In genomic region chr19:45657828-45658227, GRCm38 (mm10) we compare ENCODE assay signal across 24 mouse cellular contexts. TPM values are rescaled to one million over a fixed set of nuclear protein-coding genes. Genes with fewer than 3 reads are reported as not detected.
DNase-seq lines count a peak whose midpoint lies in the region; ATAC-seq and TF ChIP-seq lines count a peak whose summit lies in the region.
"Had no signal": no experiment of that assay in that cellular context is flagged by ENCODE, and none has a peak within 500 bp of the region (broad histone marks: within the 10 kb centered on the region; RNA-seq: fewer than 3 reads in every experiment).

No protein-coding gene starts in this region.

- no peaks in the 10 kb centered on the region for H3K27me3 ChIP-seq in liver, embryonic 11.5 days (replicated peaks; ENCODE audit: control insufficient read depth, insufficient read depth, low read length)
- H3K27me3 ChIP-seq in liver, embryonic 14.5 days (ENCODE audit: control insufficient read depth, insufficient read depth, low read length) = no peaks in the 10 kb centered on the region
- H3K27me3 ChIP-seq in myocyte (ENCODE audit: control insufficient read depth, insufficient read depth, insufficient read length) = no peaks in the 10 kb centered on the region
- H3K27me3 ChIP-seq: intestine, embryonic 15.5 days; limb, embryonic 13.5 days; lung, embryonic 15.5 days; Patski had no signal

- H3K9ac ChIP-seq in liver, embryonic 11.5 days (ENCODE audit: low read depth, low read length) = no peak overlapping the region
- H3K9ac ChIP-seq in liver, embryonic 14.5 days (replicated peaks) = peak overlapping the region; percentile 39
- H3K9ac ChIP-seq: intestine, embryonic 15.5 days; lung, embryonic 15.5 days had no signal

- peaks cover 50% of the 10 kb centered on the region for H3K79me2 ChIP-seq in myocyte (ENCODE audit: control insufficient read depth, insufficient read depth)

- no peak overlapping the region for H3ac ChIP-seq in myocyte (ENCODE audit: control insufficient read depth, insufficient read length)

- TF ChIP-seq CTCF in liver, embryonic 14.5 days (IDR thresholded peaks at IDR 0.05; ENCODE audit: low read depth) = no peak

- no peak overlapping the region for H3K4me3 ChIP-seq in liver, embryonic 11.5 days (ENCODE audit: low read depth, low read length)
- peak overlapping the region in 1 of 2 experiments; percentile 79; a peak in 2 of 4 replicates for H3K4me3 ChIP-seq in liver, embryonic 14.5 days (ENCODE audit: insufficient read depth in 1 of 2, low read depth in 2 of 2, low read length in 2 of 2)
- no peak overlapping the region for H3K4me3 ChIP-seq in myocyte
- H3K4me3 ChIP-seq: hindbrain, embryonic 13.5 days; intestine, embryonic 15.5 days; lung, embryonic 15.5 days; midbrain, embryonic 10.5 days had no signal

- no peaks in the 10 kb centered on the region for H3K9me3 ChIP-seq in liver, embryonic 11.5 days (ENCODE audit: control insufficient read depth, low read length)
- no peaks in the 10 kb centered on the region for H3K9me3 ChIP-seq in liver, embryonic 14.5 days (ENCODE audit: control insufficient read depth, low read length)
- H3K9me3 ChIP-seq: forebrain, embryonic 10.5 days; hindbrain, embryonic 13.5 days; intestine, embryonic 15.5 days; limb, embryonic 13.5 days; lung, embryonic 15.5 days; midbrain, embryonic 10.5 days had no signal

- TF ChIP-seq POLR2A in myocyte (IDR thresholded peaks at IDR 0.05; ENCODE audit: insufficient read length, low read depth) = no peak

- WGBS in liver, embryonic 11.5 days = 50% methylated on average over 1 of the region's 1 CpGs
- 6% methylated on average over 1 of the region's 1 CpGs for WGBS in liver, embryonic 14.5 days (ENCODE audit: insufficient replicate concordance)

- no peak overlapping the region; the same call in 1 of the 2 replicates for H3K4me2 ChIP-seq in liver, embryonic 11.5 days
- H3K4me2 ChIP-seq in liver, embryonic 14.5 days (ENCODE audit: low read depth) = peak overlapping the region; percentile 79
- peak overlapping the region; percentile 77 for H3K4me2 ChIP-seq in myocyte (ENCODE audit: low read depth)

- no peaks in the 10 kb centered on the region for H3K36me3 ChIP-seq in liver, embryonic 11.5 days (ENCODE audit: control insufficient read depth, insufficient read depth, low read length)
- no peaks in the 10 kb centered on the region for H3K36me3 ChIP-seq in liver, embryonic 14.5 days (replicated peaks; ENCODE audit: control insufficient read depth, insufficient read depth, low read depth)
- H3K36me3 ChIP-seq in myocyte (ENCODE audit: control insufficient read depth, insufficient read depth) = no peaks in the 10 kb centered on the region
- H3K36me3 ChIP-seq: forebrain, embryonic 10.5 days; hindbrain, embryonic 13.5 days; intestine, embryonic 15.5 days; limb, embryonic 13.5 days; lung, embryonic 15.5 days; midbrain, embryonic 10.5 days had no signal

- peaks cover 16% of the 10 kb centered on the region for H3K4me1 ChIP-seq in liver, embryonic 11.5 days (replicated peaks; ENCODE audit: control insufficient read depth, insufficient read depth, low read length)
- H3K4me1 ChIP-seq in liver, embryonic 14.5 days (replicated peaks; ENCODE audit: control insufficient read depth in 2 of 2, insufficient read depth in 2 of 2, low read length in 1 of 2) = peaks cover 23 to 33% of the 10 kb centered on the region in 2 experiments

- no peak overlapping the region for H3K27ac ChIP-seq in liver, embryonic 11.5 days (ENCODE audit: low read depth, low read length)
- peak overlapping the region; percentile 90 for H3K27ac ChIP-seq in liver, embryonic 14.5 days
- H3K27ac ChIP-seq: forebrain, embryonic 10.5 days; hindbrain, embryonic 13.5 days; intestine, embryonic 15.5 days; limb, embryonic 13.5 days; lung, embryonic 15.5 days; midbrain, embryonic 10.5 days had no signal

- peak; percentile 97 for TF ChIP-seq EP300 in liver, embryonic 14.5 days (IDR thresholded peaks at IDR 0.05; ENCODE audit: low read depth)

- DNase-seq in liver, embryonic 11.5 days (ENCODE audit: low spot score) = no peak
- DNase-seq in liver = no peak
- DNase-seq in c-Kit-positive CD71-positive TER-119-positive erythroid progenitor cells, embryonic 14.5 days (ENCODE audit: low spot score) = peak; percentile 78
- peak; percentile 70 to 79 (median 79) for DNase-seq in liver, embryonic 14.5 days (ENCODE audit: low read depth in 3 of 3, low spot score in 3 of 3)
- no peak for DNase-seq in right cerebral cortex, adult 2 months (ENCODE audit: low spot score in 2 of 2)
- DNase-seq in right cerebral cortex, postnatal 36 days (ENCODE audit: low spot score in 2 of 2) = no peak
- DNase-seq: adrenal gland, adult 2 months; cerebellum, adult 9-10 months; gastrocnemius, postnatal 10 days; heart, postnatal 14 days; kidney, postnatal 14 days; layer of hippocampus, postnatal 36 days; lung, postnatal 4 days; right cerebral cortex, postnatal 25 days; thymus, postnatal 14 days had no signal

- peak; percentile 70 for ATAC-seq in liver, embryonic 11.5 days (replicated peaks; ENCODE audit: low FRiP score)
- peak; percentile 52 for ATAC-seq in liver, embryonic 14.5 days (ENCODE audit: insufficient read depth)
- ATAC-seq: forebrain, embryonic 16.5 days; intestine, embryonic 15.5 days; Patski had no signal

TF ChIP-seq in myocyte, 11 proteins besides CTCF, POLR2A, EP300 and RAD21:
- TF ChIP-seq REST (IDR thresholded peaks at IDR 0.05; ENCODE audit: insufficient read depth, insufficient read length) (no peak), TCF3 (IDR thresholded peaks at IDR 0.05; ENCODE audit: insufficient read length, low read depth) (no peak), CEBPB (IDR thresholded peaks at IDR 0.05; ENCODE audit: insufficient read depth, poor library complexity, severe bottlenecking) (no peak), MYOG (IDR thresholded peaks at IDR 0.05; ENCODE audit: control insufficient read depth in 1 of 3, insufficient read depth in 1 of 3, insufficient read length in 2 of 3, low read depth in 2 of 3) (no peak), E2F4 (IDR thresholded peaks at IDR 0.05; ENCODE audit: insufficient read depth) (no peak), TCF12 (IDR thresholded peaks at IDR 0.05; ENCODE audit: insufficient read depth, poor library complexity, severe bottlenecking) (no peak), SRF (IDR thresholded peaks at IDR 0.05; ENCODE audit: control insufficient read depth, insufficient read length, low read depth) (no peak), MYOD1 (IDR thresholded peaks at IDR 0.05; ENCODE audit: control insufficient read depth in 1 of 3, insufficient read length in 2 of 3, low read depth in 2 of 3) (no peak), POLR2AphosphoS2 (IDR thresholded peaks at IDR 0.05; ENCODE audit: insufficient read length, low read depth) (no peak), MAX (IDR thresholded peaks at IDR 0.05; ENCODE audit: low read depth) (no peak), USF1 (IDR thresholded peaks at IDR 0.05; ENCODE audit: low read depth) (no peak)

RNA-seq across cellular contexts. Expression of gene Fbxw4, which starts 2.3 kb away (rescaled TPM):
- polyA plus RNA-seq in liver, embryonic 11.5 days (2014; fragmentation: Nextera tagmentation; extraction: Ambion mirVana) = 3.0 and 5.0 TPM in 2 replicates
- polyA plus RNA-seq in liver, embryonic 14.5 days (2012; rRNA removed) = 14.5 and 18.9 TPM in 2 replicates
- polyA plus RNA-seq in liver, embryonic 14.5 days (2014; fragmentation: Nextera tagmentation; extraction: Ambion mirVana) = 2.5 and 3.1 TPM in 2 replicates
- polyA plus RNA-seq in myocyte (2012; fragmentation: generic; extraction: Trizol) = 37.0 TPM

Comparison
In these comparisons a context has a peak if more than half of its experiments do, and no peak if none do; other contexts are left out.
1. DNase-seq: peak in c-Kit-positive CD71-positive TER-119-positive erythroid progenitor cells, embryonic 14.5 days (single experiment) and liver, embryonic 14.5 days (3 of 3); none in liver, embryonic 11.5 days (single experiment), liver (single experiment), right cerebral cortex, adult 2 months (0 of 2) and right cerebral cortex, postnatal 36 days (0 of 2).